Mouse (Mus musculus) layer of hippocampus, adult 8-10 months (tissue): ENCODE measurements at regions not wholly inside any gene's neighbourhood (a gene's known extent, or its start where the extent isn't known, plus 50 kb on each side); places are given as distances from the start of the nearest gene placed in this dataset.

ENCODE experiments used
- DNase-seq, 2 experiments: peaks; one replicate each; pipeline ENCODE4 v3.0.0; 2022; ENCODE audit warnings: low spot score in 2 of 2

- DNase-seq, result no peak
Observed at GRCm38 (mm10) chr13:5713195-5713863, 148.0 kb upstream of the Klf6 start.

- DNase-seq, result no peak
Observed at GRCm38 (mm10) chr13:5714191-5714591, 147.1 kb upstream of the Klf6 start.

GRCm38 (mm10) chr13:5714793-5715192, 146.5 kb upstream of the Klf6 start:
- DNase-seq, result no peak

- DNase-seq, result no peak
Observed at GRCm38 (mm10) chr13:5716749-5717148, 144.5 kb upstream of the Klf6 start.

- DNase-seq, result no peak
Observed at GRCm38 (mm10) chr13:5723319-5723718, 138.0 kb upstream of the Klf6 start.

GRCm38 (mm10) chr13:5724364-5724763, 136.9 kb upstream of the Klf6 start:
- no peak for DNase-seq

- DNase-seq, result no peak
Observed at GRCm38 (mm10) chr13:5725984-5726383, 135.3 kb upstream of the Klf6 start.

- DNase-seq, result no peak
Observed at GRCm38 (mm10) chr13:5726446-5726845, 134.8 kb upstream of the Klf6 start.

GRCm38 (mm10) chr13:5728172-5728571, 133.1 kb upstream of the Klf6 start:
- no peak for DNase-seq

- DNase-seq, result no peak
Observed at GRCm38 (mm10) chr13:5728808-5729207, 132.5 kb upstream of the Klf6 start.

- no peak for DNase-seq
Observed at GRCm38 (mm10) chr13:5729426-5730068, 131.7 kb upstream of the Klf6 start.

- DNase-seq, result no peak
Observed at GRCm38 (mm10) chr13:5732206-5732605, 129.1 kb upstream of the Klf6 start.

GRCm38 (mm10) chr13:5735027-5735624, 126.2 kb upstream of the Klf6 start:
- no peak for DNase-seq

GRCm38 (mm10) chr13:5736472-5736871, 124.8 kb upstream of the Klf6 start:
- DNase-seq, result no peak

GRCm38 (mm10) chr13:5737214-5737613, 124.1 kb upstream of the Klf6 start:
- no peak for DNase-seq

- no peak for DNase-seq
Observed at GRCm38 (mm10) chr13:5740805-5741204, 120.5 kb upstream of the Klf6 start.

- no peak for DNase-seq
Observed at GRCm38 (mm10) chr13:5744949-5745348, 116.3 kb upstream of the Klf6 start.

- no peak for DNase-seq
Observed at GRCm38 (mm10) chr13:5757176-5757575, 104.1 kb upstream of the Klf6 start.

GRCm38 (mm10) chr13:5757963-5758362, 103.3 kb upstream of the Klf6 start:
- no peak for DNase-seq

- no peak for DNase-seq
Observed at GRCm38 (mm10) chr13:5760030-5760429, 101.3 kb upstream of the Klf6 start.

GRCm38 (mm10) chr13:5766394-5766793, 94.9 kb upstream of the Klf6 start:
- no peak for DNase-seq

- DNase-seq, result no peak
Observed at GRCm38 (mm10) chr13:5767202-5767601, 94.1 kb upstream of the Klf6 start.

GRCm38 (mm10) chr13:5768699-5769098, 92.6 kb upstream of the Klf6 start:
- no peak for DNase-seq
